Mouse (Mus musculus): ENCODE data around the gene Tln2. TPM values are rescaled to one million over a fixed set of nuclear protein-coding genes. Genes with fewer than 3 reads are reported as not detected.
"Not testable (repeated sequence)": the region's sequence is repeated elsewhere in the genome, so short reads cannot be mapped to it uniquely, and the experiment has no call there.

Gene Tln2
- polyA plus RNA-seq, 1 experiment from 2014 or later: 0.11 TPM

GRCm38 (mm10) chr9:67304992-67305391 is 254.5 kb downstream of the Tln2 start:
- Histone ChIP-seq H3K36me3 (ENCODE audit: inconsistent target) (no peaks in the 10 kb centered on the region), H3K4me3 (ENCODE audit: inconsistent target) (no peak overlapping the region), H3K79me2 (ENCODE audit: inconsistent target) (no peaks in the 10 kb centered on the region), H3K27ac (no peak overlapping the region)
- 98% methylated on average over 6 of the region's 6 CpGs for WGBS (ENCODE audit: missing documents)

DNA sequence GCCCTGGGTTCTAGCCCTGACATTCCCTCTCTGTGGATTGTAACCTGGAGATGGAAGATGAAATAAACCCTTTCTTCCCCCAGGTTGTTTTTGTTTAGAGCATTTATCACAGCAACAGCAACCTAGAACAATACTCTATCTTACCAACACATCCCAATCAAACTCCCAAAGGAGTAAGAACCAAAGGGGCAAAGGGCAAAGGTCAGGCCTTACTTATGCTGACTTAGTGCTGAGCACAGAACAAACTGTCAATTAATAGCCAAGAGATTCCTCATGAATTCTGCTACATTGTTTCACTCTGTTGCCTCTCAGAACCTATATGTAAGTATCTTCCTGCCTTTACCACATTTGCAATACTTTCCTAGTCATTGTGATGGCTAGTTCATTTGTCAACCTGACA is 255.5 kb downstream of the Tln2 start:
- no peak overlapping the region for H3K4me3 ChIP-seq (ENCODE audit: inconsistent target)
- H3K27ac ChIP-seq: no peak overlapping the region
- no peaks in the 10 kb centered on the region for H3K36me3 ChIP-seq (ENCODE audit: inconsistent target)
- no peaks in the 10 kb centered on the region for H3K79me2 ChIP-seq (ENCODE audit: inconsistent target)

DNA sequence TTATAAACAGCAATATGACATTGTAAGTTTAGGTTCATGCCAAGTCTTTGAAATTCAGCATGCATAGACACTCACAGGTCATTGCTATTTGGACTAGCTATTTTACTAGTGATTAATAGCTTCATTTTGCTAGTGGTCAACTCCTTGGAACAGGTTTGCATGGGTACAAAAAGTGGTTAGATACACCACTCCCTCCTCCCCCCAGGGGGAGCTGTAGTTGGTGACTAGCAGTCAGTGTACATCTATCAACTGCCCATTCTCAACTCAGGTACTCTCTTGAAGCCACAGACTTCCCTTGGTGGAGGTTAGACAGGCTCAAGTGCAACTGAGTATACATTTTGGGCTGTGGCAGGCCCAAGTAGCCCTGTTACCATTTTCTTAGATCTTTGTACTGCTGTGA is 256.5 kb downstream of the Tln2 start:
- no peak overlapping the region for H3K4me3 ChIP-seq (ENCODE audit: inconsistent target)
- no peak overlapping the region for H3K27ac ChIP-seq
- H3K36me3 ChIP-seq (ENCODE audit: inconsistent target): no peaks in the 10 kb centered on the region
- H3K79me2 ChIP-seq (ENCODE audit: inconsistent target): no peaks in the 10 kb centered on the region

- Histone ChIP-seq H3K4me3 (ENCODE audit: inconsistent target) (no peak overlapping the region), H3K79me2 (ENCODE audit: inconsistent target) (no peaks in the 10 kb centered on the region), H3K36me3 (ENCODE audit: inconsistent target) (no peaks in the 10 kb centered on the region), H3K27ac (no peak overlapping the region)
- WGBS (ENCODE audit: missing documents): 64% methylated on average over 10 of the region's 10 CpGs
Observed at GRCm38 (mm10) chr9:67302386-67302989, 257.0 kb downstream of the Tln2 start.

- Histone ChIP-seq H3K79me2 (ENCODE audit: inconsistent target) (no peaks in the 10 kb centered on the region), H3K36me3 (ENCODE audit: inconsistent target) (no peaks in the 10 kb centered on the region), H3K27ac (no peak overlapping the region), H3K4me3 (ENCODE audit: inconsistent target) (no peak overlapping the region)
- WGBS (ENCODE audit: missing documents): 85% methylated on average over 2 of the region's 2 CpGs
Observed at GRCm38 (mm10) chr9:67301571-67301970, 257.9 kb downstream of the Tln2 start.

DNA sequence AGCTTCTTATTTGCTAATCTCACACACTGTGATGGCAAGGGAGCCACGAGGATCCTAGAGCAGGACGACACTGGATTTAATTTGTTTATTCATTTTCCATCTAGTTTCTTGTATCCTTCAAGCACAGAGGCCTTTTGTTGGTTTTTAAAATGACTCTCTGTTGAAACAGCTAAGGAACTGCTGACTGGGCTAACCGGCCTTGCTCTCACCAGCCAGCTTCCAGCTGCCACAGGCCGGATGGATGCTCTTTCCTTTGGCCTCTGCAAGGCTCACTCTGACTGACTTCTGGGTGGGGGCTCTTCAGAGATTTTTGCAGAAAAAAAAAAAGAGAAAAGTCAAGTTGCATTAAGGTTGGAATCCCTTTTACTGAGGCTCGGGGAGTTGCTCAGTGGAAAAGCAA is 258.7 kb downstream of the Tln2 start:
- Histone ChIP-seq H3K79me2 (ENCODE audit: inconsistent target) (no peaks in the 10 kb centered on the region), H3K27ac (no peak overlapping the region), H3K4me3 (ENCODE audit: inconsistent target) (no peak overlapping the region), H3K36me3 (ENCODE audit: inconsistent target) (no peaks in the 10 kb centered on the region)
- WGBS (ENCODE audit: missing documents): 94% methylated on average over 4 of the region's 5 CpGs

DNA sequence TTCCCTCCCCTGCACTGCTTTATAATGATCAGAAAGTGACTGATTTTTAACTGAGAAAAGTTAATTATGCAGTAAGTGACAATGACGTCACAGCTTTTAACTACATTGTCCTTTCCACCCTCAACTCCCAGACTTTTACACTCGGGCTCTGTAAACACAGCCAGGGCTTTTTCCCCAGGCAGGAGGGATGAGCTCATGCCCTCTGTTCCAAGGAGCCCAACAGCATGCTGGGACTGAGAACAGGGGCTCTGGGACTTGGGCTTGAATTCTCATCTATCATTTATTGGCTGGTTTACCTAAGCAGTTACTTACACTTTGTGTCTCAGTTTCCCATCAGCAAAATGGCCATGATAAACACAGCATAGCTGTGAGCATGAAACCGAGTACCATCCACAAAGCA is 259.2 kb downstream of the Tln2 start:
- H3K27ac ChIP-seq: no peak overlapping the region
- WGBS (ENCODE audit: missing documents): 90% methylated on average over 3 of the region's 3 CpGs
- no peaks in the 10 kb centered on the region for H3K36me3 ChIP-seq (ENCODE audit: inconsistent target)
- no peak overlapping the region for H3K4me3 ChIP-seq (ENCODE audit: inconsistent target)
- no peaks in the 10 kb centered on the region for H3K79me2 ChIP-seq (ENCODE audit: inconsistent target)

- 94% methylated on average over 6 of the region's 6 CpGs for WGBS (ENCODE audit: missing documents)
- Histone ChIP-seq H3K27ac (no peak overlapping the region), H3K79me2 (ENCODE audit: inconsistent target) (no peaks in the 10 kb centered on the region), H3K4me3 (ENCODE audit: inconsistent target) (no peak overlapping the region), H3K36me3 (ENCODE audit: inconsistent target) (no peaks in the 10 kb centered on the region)
Observed at GRCm38 (mm10) chr9:67299164-67299563, 260.3 kb downstream of the Tln2 start.

DNA sequence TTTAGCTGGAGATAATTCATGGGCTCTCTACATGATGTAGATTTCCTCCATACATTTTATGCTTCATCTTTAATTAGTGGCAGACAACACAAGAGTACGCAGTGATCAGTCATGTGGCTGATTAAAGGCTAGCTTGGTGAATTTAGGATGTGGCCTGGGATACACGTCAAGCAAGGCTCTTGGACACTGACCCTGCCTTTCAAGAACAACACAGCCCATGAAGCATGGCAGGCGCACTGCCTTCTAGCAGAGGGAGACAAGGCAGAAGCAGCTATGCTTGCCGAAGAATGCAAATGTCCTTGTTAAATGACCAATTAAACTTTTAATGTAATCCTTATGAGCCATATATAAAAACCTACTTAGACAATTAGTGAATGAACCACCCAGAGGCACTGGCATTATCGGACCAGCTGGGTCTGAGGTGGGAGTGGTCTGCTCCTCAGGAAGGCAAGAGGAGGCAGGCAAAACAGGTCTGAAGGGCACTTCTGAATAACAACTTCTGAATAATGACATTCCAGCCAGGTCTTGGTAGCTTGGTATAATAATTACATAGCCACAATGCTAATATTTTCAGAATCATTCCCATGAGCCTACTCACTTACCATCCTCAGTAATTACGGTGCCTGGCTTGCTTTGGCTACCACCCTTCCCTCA is 262.1 kb downstream of the Tln2 start:
- Histone ChIP-seq H3K36me3 (ENCODE audit: inconsistent target) (no peaks in the 10 kb centered on the region), H3K4me3 (ENCODE audit: inconsistent target) (no peak overlapping the region), H3K27ac (no peak overlapping the region), H3K79me2 (ENCODE audit: inconsistent target) (no peaks in the 10 kb centered on the region)
- WGBS (ENCODE audit: missing documents): 94% methylated on average over 6 of the region's 6 CpGs

DNA sequence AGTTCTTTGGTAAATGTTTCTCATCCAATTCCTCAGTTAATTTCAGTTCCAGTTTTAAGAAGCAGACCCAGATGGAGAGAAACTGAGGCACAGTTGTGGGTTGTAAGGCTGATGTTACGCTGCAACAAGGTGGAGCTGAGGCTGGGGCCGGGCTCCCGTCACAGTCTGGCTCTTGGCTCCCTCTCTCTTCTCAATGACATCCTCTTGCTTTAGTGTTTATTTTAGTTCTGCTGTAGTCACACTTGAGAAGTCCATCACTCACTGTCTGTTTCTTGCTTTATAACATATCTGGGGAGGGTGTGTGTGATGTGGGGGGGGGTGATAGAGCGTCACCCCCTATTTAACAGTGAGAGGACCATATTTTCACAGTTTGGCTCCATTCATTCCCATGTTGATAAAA is 272.0 kb downstream of the Tln2 start:
- 91% methylated on average over 4 of the region's 4 CpGs for WGBS (ENCODE audit: missing documents)

GRCm38 (mm10) chr9:67286801-67287200 is 272.7 kb downstream of the Tln2 start:
- Histone ChIP-seq H3K36me3 (ENCODE audit: inconsistent target) (no peaks in the 10 kb centered on the region), H3K4me3 (ENCODE audit: inconsistent target) (no peak overlapping the region), H3K79me2 (ENCODE audit: inconsistent target) (no peaks in the 10 kb centered on the region), H3K27ac (no peak overlapping the region)
- 90% methylated on average over 3 of the region's 3 CpGs for WGBS (ENCODE audit: missing documents)

More for the DNA sequence above, 272.0 kb downstream of the Tln2 start:
- Histone ChIP-seq H3K36me3 (ENCODE audit: inconsistent target) (no peaks in the 10 kb centered on the region), H3K27ac (no peak overlapping the region), H3K79me2 (ENCODE audit: inconsistent target) (no peaks in the 10 kb centered on the region), H3K4me3 (ENCODE audit: inconsistent target) (no peak overlapping the region)

GRCm38 (mm10) chr9:67285544-67285943 is 274.0 kb downstream of the Tln2 start:
- 79% methylated on average over 3 of the region's 3 CpGs for WGBS (ENCODE audit: missing documents)
- H3K79me2 ChIP-seq (ENCODE audit: inconsistent target): no peaks in the 10 kb centered on the region
- H3K36me3 ChIP-seq (ENCODE audit: inconsistent target): no peaks in the 10 kb centered on the region
- no peak overlapping the region for H3K4me3 ChIP-seq (ENCODE audit: inconsistent target)
- H3K27ac ChIP-seq: no peak overlapping the region

GRCm38 (mm10) chr9:67281812-67282211 is 277.7 kb downstream of the Tln2 start:
- no peak overlapping the region for H3K4me3 ChIP-seq (ENCODE audit: inconsistent target)
- no peak overlapping the region for H3K27ac ChIP-seq
- 86% methylated on average over 6 of the region's 6 CpGs for WGBS (ENCODE audit: missing documents)

GRCm38 (mm10) chr9:67280311-67280710 is 279.2 kb downstream of the Tln2 start:
- H3K79me2 ChIP-seq (ENCODE audit: inconsistent target); H3K36me3 ChIP-seq (ENCODE audit: inconsistent target): not testable (repeated sequence)

More at GRCm38 (mm10) chr9:67281812-67282211, 277.7 kb downstream of the Tln2 start:
- Histone ChIP-seq H3K36me3 (ENCODE audit: inconsistent target) (no peaks in the 10 kb centered on the region), H3K79me2 (ENCODE audit: inconsistent target) (no peaks in the 10 kb centered on the region)

GRCm38 (mm10) chr9:67276446-67276845 is 283.1 kb downstream of the Tln2 start:
- no peaks in the 10 kb centered on the region for H3K36me3 ChIP-seq (ENCODE audit: inconsistent target)
- no peak overlapping the region for H3K4me3 ChIP-seq (ENCODE audit: inconsistent target)
- no peak overlapping the region for H3K27ac ChIP-seq
- WGBS (ENCODE audit: missing documents): 90% methylated on average over 6 of the region's 6 CpGs
- no peaks in the 10 kb centered on the region for H3K79me2 ChIP-seq (ENCODE audit: inconsistent target)

More at GRCm38 (mm10) chr9:67280311-67280710, 279.2 kb downstream of the Tln2 start:
- not testable (repeated sequence) for H3K27ac ChIP-seq; H3K4me3 ChIP-seq (ENCODE audit: inconsistent target)

DNA sequence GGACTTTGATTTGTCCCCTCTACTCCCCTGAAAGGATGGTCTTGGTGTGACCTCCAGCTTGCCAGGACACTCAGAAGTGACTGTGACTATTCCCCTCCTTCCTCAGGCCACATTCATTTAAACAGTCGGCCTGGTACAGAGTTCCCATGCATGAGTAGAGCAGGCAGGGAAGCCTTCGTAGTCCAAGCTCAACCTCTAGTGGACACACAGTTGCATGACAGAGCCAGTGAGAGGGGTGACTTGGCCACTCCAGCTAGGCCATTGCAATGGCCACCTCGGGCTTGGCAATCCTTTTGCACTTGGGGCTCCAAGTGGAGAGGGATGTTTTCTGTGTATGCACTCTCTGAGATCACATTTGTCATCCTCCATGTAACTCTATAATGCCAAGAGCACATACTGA is 285.2 kb downstream of the Tln2 start:
- no peak overlapping the region for H3K4me3 ChIP-seq (ENCODE audit: inconsistent target)
- no peaks in the 10 kb centered on the region for H3K79me2 ChIP-seq (ENCODE audit: inconsistent target)
- 58% methylated on average over 3 of the region's 3 CpGs for WGBS (ENCODE audit: missing documents)
- H3K27ac ChIP-seq: no peak overlapping the region
- H3K36me3 ChIP-seq (ENCODE audit: inconsistent target): no peaks in the 10 kb centered on the region
